Comparison of ENCODE assay signal across 25 mouse cellular contexts in the genomic region with DNA sequence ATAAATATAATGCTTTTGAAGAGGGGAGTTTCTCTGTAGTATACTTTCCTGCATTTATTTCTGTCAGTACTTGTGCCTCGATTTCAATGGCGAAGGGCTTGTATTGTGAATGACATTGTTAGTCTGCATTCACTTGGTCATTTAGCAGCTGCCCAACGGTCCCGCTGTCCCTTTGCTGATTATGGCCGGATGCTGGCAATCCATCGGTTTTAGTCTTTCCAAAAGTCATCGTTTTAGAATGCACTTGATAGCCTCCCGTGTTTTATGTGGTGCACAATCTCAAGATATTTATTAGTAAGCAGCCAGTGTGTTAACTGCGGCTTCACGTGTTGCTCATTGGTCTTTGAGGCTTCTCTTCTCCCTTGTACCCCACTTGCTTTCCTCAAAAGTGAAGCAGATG.
A peak's percentile ranks its signal among the peaks of the same experiment; 100 is the strongest.
DNase-seq lines count a peak whose midpoint lies in the region; ATAC-seq lines count a peak whose summit lies in the region.
"Had no signal": no experiment of that assay in that cellular context is flagged by ENCODE, and none has a peak within 500 bp of the region (broad histone marks: within the 10 kb centered on the region; RNA-seq: fewer than 3 reads in every experiment).

No protein-coding gene starts in this region.

- WGBS in hindbrain, embryonic 10.5 days, result 73% methylated on average over 10 of the region's 10 CpGs
- 55% methylated on average over 10 of the region's 10 CpGs for WGBS in hindbrain, embryonic 12.5 days
- 70% methylated on average over 10 of the region's 10 CpGs for WGBS in midbrain, embryonic 11.5 days
- whole genome bisulfite sequencing in midbrain, embryonic 15.5 days, result 50% methylated on average over 10 of the region's 10 CpGs

- H3K36me3 ChIP-seq in hindbrain, embryonic 10.5 days, result no peaks in the 10 kb centered on the region
- H3K36me3 ChIP-seq in hindbrain, embryonic 12.5 days, result no peaks in the 10 kb centered on the region
- H3K36me3 ChIP-seq in midbrain, embryonic 11.5 days (ENCODE audit: control insufficient read depth, insufficient read depth, low read length), result no peaks in the 10 kb centered on the region
- no peaks in the 10 kb centered on the region for H3K36me3 ChIP-seq in midbrain, embryonic 15.5 days (replicated peaks)
- H3K36me3 ChIP-seq: forebrain, embryonic 10.5 days; intestine, embryonic 15.5 days had no signal

- H3K27ac ChIP-seq in hindbrain, embryonic 10.5 days, result peak overlapping the region; percentile 12; the same call in 1 of the 2 replicates
- H3K27ac ChIP-seq in hindbrain, embryonic 12.5 days, result no peak overlapping the region
- no peak overlapping the region for H3K27ac ChIP-seq in midbrain, embryonic 11.5 days (ENCODE audit: low read depth, low read length)
- no peak overlapping the region for H3K27ac ChIP-seq in midbrain, embryonic 15.5 days
- H3K27ac ChIP-seq: forebrain, embryonic 10.5 days; gastrocnemius, adult 2 months; intestine, embryonic 15.5 days had no signal

- no peak overlapping the region for H3K4me3 ChIP-seq in hindbrain, embryonic 10.5 days
- no peak overlapping the region for H3K4me3 ChIP-seq in hindbrain, embryonic 12.5 days
- H3K4me3 ChIP-seq in midbrain, embryonic 11.5 days (ENCODE audit: low read depth, low read length), result no peak overlapping the region
- H3K4me3 ChIP-seq in midbrain, embryonic 15.5 days, result no peak overlapping the region
- H3K4me3 ChIP-seq: forebrain, embryonic 10.5 days; gastrocnemius, adult 2 months; intestine, embryonic 15.5 days had no signal

- H3K9ac ChIP-seq in hindbrain, embryonic 12.5 days, result no peak overlapping the region
- no peak overlapping the region for H3K9ac ChIP-seq in midbrain, embryonic 11.5 days (ENCODE audit: low read length)
- H3K9ac ChIP-seq in midbrain, embryonic 15.5 days, result no peak overlapping the region
- H3K9ac ChIP-seq: forebrain, postnatal 0 days; intestine, embryonic 15.5 days had no signal

- no peak for ATAC-seq in hindbrain, embryonic 12.5 days (ENCODE audit: low FRiP score)
- ATAC-seq in midbrain, embryonic 11.5 days (ENCODE audit: low FRiP score), result no peak
- ATAC-seq in midbrain, embryonic 15.5 days (replicated peaks), result no peak
- ATAC-seq: forebrain, postnatal 0 days; hindbrain, embryonic 16.5 days; intestine, embryonic 15.5 days; Patski had no signal

- DNase-seq in embryo, embryonic 11 days, result peak; percentile 19
- no peak for DNase-seq in embryo, embryonic 10 days (ENCODE audit: low spot score)
- no peak for DNase-seq in hindbrain, embryonic 10.5 days (ENCODE audit: low spot score)
- peak; percentile 80 for DNase-seq in midbrain, embryonic 11.5 days (ENCODE audit: low spot score, missing footprints)
- no peak for DNase-seq in adrenal gland, postnatal 4 days (ENCODE audit: low spot score in 2 of 2)
- DNase-seq: adrenal gland, postnatal 10 days; adrenal gland, postnatal 36 days; B cell, adult 2 months; cerebellum, adult 11-12 months; cerebellum, adult 8-10 months; cerebellum, postnatal 10 days; cerebellum, postnatal 36 days; forebrain, postnatal 0 days; gastrocnemius, adult 2 months; gastrocnemius, postnatal 14 days; kidney, adult 11 months had no signal

- no peak overlapping the region for H3K4me2 ChIP-seq in hindbrain, embryonic 12.5 days (replicated peaks)
- H3K4me2 ChIP-seq in midbrain, embryonic 11.5 days, result no peak overlapping the region
- no peak overlapping the region for H3K4me2 ChIP-seq in midbrain, embryonic 15.5 days
- H3K4me2 ChIP-seq: heart, embryonic 11.5 days; intestine, embryonic 15.5 days had no signal

- no peaks in the 10 kb centered on the region for H3K27me3 ChIP-seq in hindbrain, embryonic 10.5 days (ENCODE audit: insufficient read depth, poor library complexity, severe bottlenecking)
- H3K27me3 ChIP-seq in hindbrain, embryonic 12.5 days, result no peaks in the 10 kb centered on the region
- no peaks in the 10 kb centered on the region for H3K27me3 ChIP-seq in midbrain, embryonic 11.5 days (ENCODE audit: control insufficient read depth, insufficient read depth, low read length)
- H3K27me3 ChIP-seq in midbrain, embryonic 15.5 days (replicated peaks), result no peaks in the 10 kb centered on the region
- H3K27me3 ChIP-seq: CH12.LX; intestine, embryonic 15.5 days; Patski had no signal

- no peaks in the 10 kb centered on the region for H3K9me3 ChIP-seq in hindbrain, embryonic 10.5 days
- no peaks in the 10 kb centered on the region for H3K9me3 ChIP-seq in hindbrain, embryonic 12.5 days (replicated peaks)
- H3K9me3 ChIP-seq in midbrain, embryonic 11.5 days (ENCODE audit: control insufficient read depth, low read length), result no peaks in the 10 kb centered on the region
- no peaks in the 10 kb centered on the region for H3K9me3 ChIP-seq in midbrain, embryonic 15.5 days
- H3K9me3 ChIP-seq: forebrain, embryonic 10.5 days; G1E; intestine, embryonic 15.5 days had no signal

- no peaks in the 10 kb centered on the region; the same call in 1 of the 2 replicates for H3K4me1 ChIP-seq in hindbrain, embryonic 10.5 days (replicated peaks)
- H3K4me1 ChIP-seq in hindbrain, embryonic 12.5 days, result no peaks in the 10 kb centered on the region
- H3K4me1 ChIP-seq in midbrain, embryonic 11.5 days (ENCODE audit: control insufficient read depth, insufficient read depth, low read length), result no peaks in the 10 kb centered on the region
- no peaks in the 10 kb centered on the region for H3K4me1 ChIP-seq in midbrain, embryonic 15.5 days
- H3K4me1 ChIP-seq: intestine, embryonic 15.5 days had no signal

Comparison
In these comparisons a context has a peak if more than half of its experiments do, and no peak if none do; other contexts are left out.
1. DNase-seq: peak in embryo, embryonic 11 days (single experiment) and midbrain, embryonic 11.5 days (single experiment); none in embryo, embryonic 10 days (single experiment), hindbrain, embryonic 10.5 days (single experiment) and adrenal gland, postnatal 4 days (0 of 2).